Mouse (Mus musculus): Measurements from ENCODE around the gene Ablim2. TPM values are rescaled to one million over a fixed set of nuclear protein-coding genes. Genes with fewer than 3 reads are reported as not detected.

Gene Ablim2
- polyA plus RNA-seq, 1 experiment from 2014 or later, result 40.2 TPM

- peak overlapping the region; percentile 91 for H3K4me2 ChIP-seq (ENCODE audit: low read length)
- H3K9me3 ChIP-seq (ENCODE audit: control insufficient read depth, low read length), result no peaks in the 10 kb centered on the region
- H3K27me3 ChIP-seq (replicated peaks; ENCODE audit: control insufficient read depth, insufficient read depth, low read length), result no peaks in the 10 kb centered on the region
- H3K36me3 ChIP-seq (ENCODE audit: control insufficient read depth, insufficient read depth, low read length), result no peaks in the 10 kb centered on the region
- H3K4me1 ChIP-seq (ENCODE audit: control insufficient read depth, insufficient read depth, low read depth, low read length), result peaks cover 59% of the 10 kb centered on the region
- no peak overlapping the region for H3K4me3 ChIP-seq (ENCODE audit: low read length)
- H3K27ac ChIP-seq (ENCODE audit: low read depth, low read length), result no peak overlapping the region
- 53% methylated on average over 4 of the region's 4 CpGs for WGBS
- H3K9ac ChIP-seq (ENCODE audit: low read depth, low read length), result no peak overlapping the region
- ATAC-seq, result no peak
Measured at GRCm38 (mm10) chr5:35896556-35896955, 138.9 kb downstream of the Ablim2 start.

- Histone ChIP-seq H3K9ac (ENCODE audit: low read depth, low read length) (no peak overlapping the region), H3K27me3 (replicated peaks; ENCODE audit: control insufficient read depth, insufficient read depth, low read length) (no peaks in the 10 kb centered on the region), H3K36me3 (ENCODE audit: control insufficient read depth, insufficient read depth, low read length) (no peaks in the 10 kb centered on the region), H3K4me2 (ENCODE audit: low read length) (peak overlapping the region; percentile 91), H3K4me1 (ENCODE audit: control insufficient read depth, insufficient read depth, low read depth, low read length) (peaks cover 59% of the 10 kb centered on the region), H3K27ac (ENCODE audit: low read depth, low read length) (no peak overlapping the region), H3K9me3 (ENCODE audit: control insufficient read depth, low read length) (no peaks in the 10 kb centered on the region), H3K4me3 (ENCODE audit: low read length) (no peak overlapping the region)
- WGBS, result 54% methylated on average over 4 of the region's 4 CpGs
- ATAC-seq, result no peak
Measured at GRCm38 (mm10) chr5:35897147-35897546, 139.5 kb downstream of the Ablim2 start.

DNA sequence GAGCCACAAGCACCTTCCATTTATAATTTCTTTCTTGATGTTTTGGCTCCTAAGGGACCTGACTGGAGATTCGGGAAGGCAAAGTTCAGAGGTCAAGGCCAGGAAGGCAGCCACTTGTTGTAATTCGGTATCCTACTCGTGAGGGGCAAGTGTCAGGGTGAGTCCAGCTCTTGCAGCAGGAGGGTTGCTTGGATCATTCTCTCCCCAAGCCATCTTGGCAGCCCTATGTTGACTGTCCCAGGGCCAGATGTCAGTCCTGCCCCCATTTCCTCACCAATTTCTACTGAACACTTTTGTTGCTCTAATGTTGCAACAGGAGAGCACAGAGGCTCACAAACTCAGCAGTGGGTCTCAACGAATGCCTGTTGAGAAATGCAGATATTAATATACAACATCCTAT is 140.4 kb downstream of the Ablim2 start:
- H3K9ac ChIP-seq (ENCODE audit: low read depth, low read length), result no peak overlapping the region
- no peak for ATAC-seq
- no peaks in the 10 kb centered on the region for H3K9me3 ChIP-seq (ENCODE audit: control insufficient read depth, low read length)
- H3K4me1 ChIP-seq (ENCODE audit: control insufficient read depth, insufficient read depth, low read depth, low read length), result peaks cover 55% of the 10 kb centered on the region
- H3K27ac ChIP-seq (ENCODE audit: low read depth, low read length), result no peak overlapping the region
- H3K27me3 ChIP-seq (replicated peaks; ENCODE audit: control insufficient read depth, insufficient read depth, low read length), result no peaks in the 10 kb centered on the region
- no peaks in the 10 kb centered on the region for H3K36me3 ChIP-seq (ENCODE audit: control insufficient read depth, insufficient read depth, low read length)
- WGBS, result 63% methylated on average over 4 of the region's 4 CpGs
- no peak overlapping the region for H3K4me2 ChIP-seq (ENCODE audit: low read length)
- no peak overlapping the region for H3K4me3 ChIP-seq (ENCODE audit: low read length)

- WGBS, result 92% methylated on average over 3 of the region's 3 CpGs
- no peaks in the 10 kb centered on the region for H3K27me3 ChIP-seq (replicated peaks; ENCODE audit: control insufficient read depth, insufficient read depth, low read length)
- no peak overlapping the region for H3K9ac ChIP-seq (ENCODE audit: low read depth, low read length)
- no peak overlapping the region for H3K4me2 ChIP-seq (ENCODE audit: low read length)
- H3K27ac ChIP-seq (ENCODE audit: low read depth, low read length), result no peak overlapping the region
- H3K9me3 ChIP-seq (ENCODE audit: control insufficient read depth, low read length), result no peaks in the 10 kb centered on the region
- peaks cover 56% of the 10 kb centered on the region for H3K4me1 ChIP-seq (ENCODE audit: control insufficient read depth, insufficient read depth, low read depth, low read length)
- ATAC-seq, result no peak
- no peak overlapping the region for H3K4me3 ChIP-seq (ENCODE audit: low read length)
- H3K36me3 ChIP-seq (ENCODE audit: control insufficient read depth, insufficient read depth, low read length), result no peaks in the 10 kb centered on the region
Measured at GRCm38 (mm10) chr5:35898994-35899393, 141.3 kb downstream of the Ablim2 start.

GRCm38 (mm10) chr5:35900401-35901225 is 142.9 kb downstream of the Ablim2 start:
- H3K9ac ChIP-seq (ENCODE audit: low read depth, low read length), result no peak overlapping the region
- ATAC-seq, result no peak
- 34% methylated on average over 10 of the region's 10 CpGs for WGBS

DNA sequence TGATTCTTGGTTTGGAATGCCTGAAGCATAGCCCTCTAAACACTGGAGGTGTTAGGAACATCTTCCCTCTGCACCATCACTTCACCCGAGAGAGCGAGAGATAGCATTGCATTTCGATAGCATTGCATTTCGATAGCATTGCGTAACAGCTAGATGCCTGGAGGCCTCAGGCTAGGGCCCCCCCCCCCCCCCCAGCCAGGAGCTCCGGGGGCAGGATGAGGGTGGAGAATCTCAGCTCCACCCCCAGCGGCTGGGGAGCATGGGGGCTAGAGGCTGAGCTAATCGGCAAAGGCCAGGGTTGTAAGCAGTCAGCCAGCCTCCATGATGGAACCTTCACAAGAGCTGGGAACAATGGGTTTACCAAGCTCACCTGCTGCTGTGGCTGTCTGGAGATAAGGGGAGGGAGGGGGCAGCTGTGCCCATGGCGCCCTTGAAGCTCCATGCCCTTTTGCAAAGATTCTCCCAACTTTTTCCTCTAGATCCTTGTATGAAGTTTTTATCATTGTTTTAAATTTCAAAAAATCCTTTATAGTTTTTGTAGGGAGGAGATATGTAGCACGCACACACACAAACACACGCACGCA is 143.6 kb downstream of the Ablim2 start:
- no peaks in the 10 kb centered on the region for H3K36me3 ChIP-seq (ENCODE audit: control insufficient read depth, insufficient read depth, low read length)
- peaks cover 54% of the 10 kb centered on the region for H3K4me1 ChIP-seq (ENCODE audit: control insufficient read depth, insufficient read depth, low read depth, low read length)
- 0 out of 2 replicates have a peak overlapping the region, but pooled peaks have one; percentile 35 for H3K9ac ChIP-seq (ENCODE audit: low read depth, low read length)
- no peaks in the 10 kb centered on the region for H3K9me3 ChIP-seq (ENCODE audit: control insufficient read depth, low read length)
- no peaks in the 10 kb centered on the region for H3K27me3 ChIP-seq (replicated peaks; ENCODE audit: control insufficient read depth, insufficient read depth, low read length)
- no peak overlapping the region for H3K4me2 ChIP-seq (ENCODE audit: low read length)
- no peak overlapping the region for H3K4me3 ChIP-seq (ENCODE audit: low read length)
- H3K27ac ChIP-seq (ENCODE audit: low read depth, low read length), result no peak overlapping the region; the same call in 1 of the 2 replicates
- no peak for ATAC-seq
- 44% methylated on average over 12 of the region's 12 CpGs for WGBS

More at GRCm38 (mm10) chr5:35900401-35901225, 142.9 kb downstream of the Ablim2 start:
- peaks cover 61% of the 10 kb centered on the region for H3K4me1 ChIP-seq (ENCODE audit: control insufficient read depth, insufficient read depth, low read depth, low read length)
- H3K9me3 ChIP-seq (ENCODE audit: control insufficient read depth, low read length), result no peaks in the 10 kb centered on the region
- no peak overlapping the region for H3K4me2 ChIP-seq (ENCODE audit: low read length)
- H3K4me3 ChIP-seq (ENCODE audit: low read length), result no peak overlapping the region
- H3K27me3 ChIP-seq (replicated peaks; ENCODE audit: control insufficient read depth, insufficient read depth, low read length), result no peaks in the 10 kb centered on the region
- H3K36me3 ChIP-seq (ENCODE audit: control insufficient read depth, insufficient read depth, low read length), result no peaks in the 10 kb centered on the region
- H3K27ac ChIP-seq (ENCODE audit: low read depth, low read length), result no peak overlapping the region; the same call in 1 of the 2 replicates

DNA sequence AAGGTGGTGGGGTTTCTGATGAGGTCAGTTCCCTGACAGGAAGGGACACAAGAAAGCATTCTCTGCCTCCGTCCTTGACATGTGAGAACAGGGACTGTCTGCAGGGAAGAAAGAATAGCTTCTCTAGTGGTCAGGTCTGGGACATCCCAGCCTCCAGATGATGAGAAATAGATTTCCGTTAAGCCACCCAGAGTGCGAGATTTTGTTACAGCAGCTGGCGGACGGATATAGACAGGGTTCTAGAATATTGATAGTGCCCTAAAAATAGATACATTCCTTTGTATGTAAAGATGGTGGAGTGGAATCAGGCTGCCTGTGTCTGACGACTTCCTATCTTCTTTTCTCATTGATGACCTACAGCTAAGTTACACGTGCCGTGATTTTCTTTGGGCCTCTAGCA is 145.8 kb downstream of the Ablim2 start:
- Histone ChIP-seq H3K27ac (ENCODE audit: low read depth, low read length) (no peak overlapping the region), H3K4me3 (ENCODE audit: low read length) (no peak overlapping the region), H3K27me3 (replicated peaks; ENCODE audit: control insufficient read depth, insufficient read depth, low read length) (no peaks in the 10 kb centered on the region), H3K9me3 (ENCODE audit: control insufficient read depth, low read length) (no peaks in the 10 kb centered on the region), H3K36me3 (ENCODE audit: control insufficient read depth, insufficient read depth, low read length) (no peaks in the 10 kb centered on the region), H3K9ac (ENCODE audit: low read depth, low read length) (no peak overlapping the region), H3K4me1 (ENCODE audit: control insufficient read depth, insufficient read depth, low read depth, low read length) (peaks cover 53% of the 10 kb centered on the region), H3K4me2 (ENCODE audit: low read length) (no peak overlapping the region)
- no peak for ATAC-seq
- WGBS, result 67% methylated on average over 8 of the region's 8 CpGs

DNA sequence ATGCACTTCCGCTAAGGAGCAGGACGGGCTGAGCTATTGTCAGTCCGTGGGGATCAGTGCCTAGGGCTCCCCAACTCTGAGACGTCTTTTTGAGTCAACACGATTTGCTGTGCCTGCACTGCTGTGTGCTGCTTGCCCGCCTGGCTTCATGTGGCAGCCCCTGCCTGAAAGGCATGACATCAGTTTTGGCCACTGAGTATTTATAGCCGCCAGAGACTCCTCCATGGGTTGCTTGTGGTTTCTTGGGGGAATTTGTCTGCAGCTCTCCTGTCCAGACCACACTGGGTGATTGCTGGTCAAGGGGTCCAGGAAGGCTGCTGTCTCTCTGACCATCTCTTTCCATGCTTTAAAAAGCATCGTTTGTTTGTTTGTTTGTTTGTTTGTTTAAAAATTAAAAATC is 147.6 kb downstream of the Ablim2 start:
- Histone ChIP-seq H3K4me3 (ENCODE audit: low read length) (no peak overlapping the region), H3K4me1 (ENCODE audit: control insufficient read depth, insufficient read depth, low read depth, low read length) (peaks cover 57% of the 10 kb centered on the region), H3K27me3 (replicated peaks; ENCODE audit: control insufficient read depth, insufficient read depth, low read length) (no peaks in the 10 kb centered on the region), H3K9me3 (ENCODE audit: control insufficient read depth, low read length) (no peaks in the 10 kb centered on the region), H3K36me3 (ENCODE audit: control insufficient read depth, insufficient read depth, low read length) (no peaks in the 10 kb centered on the region), H3K27ac (ENCODE audit: low read depth, low read length) (no peak overlapping the region), H3K9ac (ENCODE audit: low read depth, low read length) (no peak overlapping the region), H3K4me2 (ENCODE audit: low read length) (no peak overlapping the region)
- WGBS, result 40% methylated on average over 8 of the region's 8 CpGs
- ATAC-seq, result no peak

GRCm38 (mm10) chr5:35907090-35907489 is 149.4 kb downstream of the Ablim2 start:
- Histone ChIP-seq H3K4me1 (ENCODE audit: control insufficient read depth, insufficient read depth, low read depth, low read length) (peaks cover 46% of the 10 kb centered on the region), H3K9me3 (ENCODE audit: control insufficient read depth, low read length) (no peaks in the 10 kb centered on the region), H3K36me3 (ENCODE audit: control insufficient read depth, insufficient read depth, low read length) (peaks cover under 1% of the 10 kb centered on the region; the same call in 1 of the 2 replicates), H3K27me3 (replicated peaks; ENCODE audit: control insufficient read depth, insufficient read depth, low read length) (no peaks in the 10 kb centered on the region), H3K4me2 (ENCODE audit: low read length) (no peak overlapping the region), H3K27ac (ENCODE audit: low read depth, low read length) (no peak overlapping the region), H3K9ac (ENCODE audit: low read depth, low read length) (no peak overlapping the region), H3K4me3 (ENCODE audit: low read length) (no peak overlapping the region)
- ATAC-seq, result no peak
- WGBS, result 69% methylated on average over 4 of the region's 4 CpGs
